Mouse (Mus musculus): ENCODE measurements around the gene P2rx2. TPM values are rescaled to one million over a fixed set of nuclear protein-coding genes. Genes with fewer than 3 reads are reported as not detected.

The P2rx2 gene
- polyA plus RNA-seq (2015; fragmentation: Nextera tagmentation; extraction: Ambion mirVana): 5.7 and 6.8 TPM in 2 replicates

- H3K36me3 ChIP-seq: no peaks in the 10 kb centered on the region
- peak within 1 kb of the TSS; percentile 51 for H3K4me3 ChIP-seq
- peaks cover 20% of the 10 kb centered on the region; the same call in 1 of the 2 replicates for H3K27me3 ChIP-seq
- no peaks in the 10 kb centered on the region for H3K9me3 ChIP-seq
- ATAC-seq (replicated peaks): peak; percentile 65
- H3K9ac ChIP-seq (replicated peaks): peak within 1 kb of the TSS; percentile 53
- H3K4me1 ChIP-seq: peaks cover 14% of the 10 kb centered on the region
- H3K4me2 ChIP-seq (replicated peaks): peak within 1 kb of the TSS; percentile 87
- H3K27ac ChIP-seq (replicated peaks): no peak within 1 kb of the TSS
- 1% methylated on average over 43 of the region's 43 CpGs for WGBS
Measured at GRCm38 (mm10) chr5:110342648-110343284, at the start of gene P2rx2. Gene P2rx2 (minus strand): TSS chr5:110343212.

GRCm38 (mm10) chr5:110392727-110393126 is 49.7 kb upstream of the P2rx2 start:
- Histone ChIP-seq H3K4me3 (no peak overlapping the region), H3K36me3 (no peaks in the 10 kb centered on the region), H3K27ac (replicated peaks) (no peak overlapping the region), H3K27me3 (no peaks in the 10 kb centered on the region), H3K4me2 (replicated peaks) (no peak overlapping the region), H3K9ac (replicated peaks) (no peak overlapping the region), H3K4me1 (peaks cover 6% of the 10 kb centered on the region), H3K9me3 (no peaks in the 10 kb centered on the region)
- WGBS: 71% methylated on average over 5 of the region's 5 CpGs
- ATAC-seq (replicated peaks): no peak

- Histone ChIP-seq H3K4me1 (peaks cover 15% of the 10 kb centered on the region), H3K4me3 (no peak overlapping the region), H3K9ac (replicated peaks) (no peak overlapping the region), H3K36me3 (no peaks in the 10 kb centered on the region), H3K27ac (replicated peaks) (no peak overlapping the region), H3K9me3 (no peaks in the 10 kb centered on the region), H3K27me3 (no peaks in the 10 kb centered on the region), H3K4me2 (replicated peaks) (no peak overlapping the region)
- no peak for ATAC-seq (replicated peaks)
- 86% methylated on average over 4 of the region's 4 CpGs for WGBS
Measured at GRCm38 (mm10) chr5:110390631-110391030, 47.6 kb upstream of the P2rx2 start.

DNA sequence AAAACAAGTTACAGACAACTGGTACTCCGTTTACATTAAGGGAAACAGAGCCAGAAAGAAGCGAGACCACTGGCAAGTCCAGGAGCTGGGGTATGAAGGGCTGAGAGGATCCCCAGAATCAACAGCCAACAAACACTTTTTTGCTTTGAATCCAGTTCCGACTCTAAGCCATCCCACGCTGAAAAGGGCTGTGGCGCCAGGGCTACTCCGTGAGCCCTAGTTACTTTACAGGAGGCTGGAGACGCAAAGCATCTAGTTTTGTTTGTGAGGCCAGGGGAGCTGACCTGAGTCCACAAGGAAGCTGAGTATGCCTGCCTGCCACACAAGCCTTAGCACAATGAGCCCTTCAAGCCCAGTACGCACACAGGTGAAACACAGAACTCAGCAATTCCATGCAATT is 44.3 kb upstream of the P2rx2 start:
- Histone ChIP-seq H3K4me2 (replicated peaks) (peak overlapping the region; percentile 48), H3K9ac (replicated peaks) (peak overlapping the region; percentile 79), H3K36me3 (no peaks in the 10 kb centered on the region), H3K9me3 (no peaks in the 10 kb centered on the region), H3K4me3 (peak overlapping the region; percentile 80), H3K4me1 (peaks cover 29% of the 10 kb centered on the region), H3K27me3 (no peaks in the 10 kb centered on the region), H3K27ac (replicated peaks) (0 out of 2 replicates have a peak overlapping the region, but pooled peaks have one; percentile 5)
- peak; percentile 27 for ATAC-seq (replicated peaks)
- 10% methylated on average over 8 of the region's 8 CpGs for WGBS

GRCm38 (mm10) chr5:110386371-110387330 is 43.6 kb upstream of the P2rx2 start:
- under 1% methylated on average over 90 of the region's 90 CpGs for WGBS
- H3K36me3 ChIP-seq: no peaks in the 10 kb centered on the region

GRCm38 (mm10) chr5:110385263-110385662 is 42.3 kb upstream of the P2rx2 start:
- no peaks in the 10 kb centered on the region for H3K36me3 ChIP-seq
- 38% methylated on average over 4 of the region's 4 CpGs for WGBS
- no peaks in the 10 kb centered on the region for H3K27me3 ChIP-seq
- H3K4me1 ChIP-seq: peaks cover 29% of the 10 kb centered on the region
- H3K9me3 ChIP-seq: no peaks in the 10 kb centered on the region
- no peak for ATAC-seq (replicated peaks)
- peak overlapping the region; percentile 48 for H3K4me2 ChIP-seq (replicated peaks)
- H3K27ac ChIP-seq (replicated peaks): no peak overlapping the region
- H3K9ac ChIP-seq (replicated peaks): peak overlapping the region; percentile 20; the same call in 1 of the 2 replicates
- H3K4me3 ChIP-seq: peak overlapping the region; percentile 80

More at GRCm38 (mm10) chr5:110386371-110387330, 43.6 kb upstream of the P2rx2 start:
- Histone ChIP-seq H3K9me3 (no peaks in the 10 kb centered on the region), H3K27ac (replicated peaks) (peak overlapping the region; percentile 66), H3K9ac (replicated peaks) (peak overlapping the region; percentile 79), H3K4me1 (peaks cover 29% of the 10 kb centered on the region), H3K4me2 (replicated peaks) (peak overlapping the region; percentile 48), H3K27me3 (no peaks in the 10 kb centered on the region), H3K4me3 (peak overlapping the region; percentile 80)
- peak; percentile 91 for ATAC-seq (replicated peaks)

DNA sequence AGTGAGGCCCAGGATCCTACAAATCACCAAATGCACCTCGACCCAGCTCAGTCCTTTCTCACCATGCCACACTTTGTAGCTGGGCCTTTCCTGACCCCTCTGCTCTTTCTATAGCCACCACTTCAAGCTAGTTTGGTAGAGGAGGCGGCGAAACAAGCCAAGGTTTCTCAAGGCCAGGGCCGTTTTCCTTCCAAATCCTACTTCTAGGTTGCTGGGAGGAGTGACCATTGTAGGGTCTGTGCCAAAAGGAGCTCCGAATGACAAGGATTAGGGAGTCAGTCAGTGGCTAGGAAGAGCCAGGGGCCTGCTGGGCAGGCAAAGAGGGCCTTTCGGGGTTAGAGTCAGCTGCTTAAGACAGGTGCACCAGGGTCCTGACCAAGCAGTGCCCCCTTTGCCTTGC is 41.5 kb upstream of the P2rx2 start:
- Histone ChIP-seq H3K27me3 (no peaks in the 10 kb centered on the region), H3K9me3 (no peaks in the 10 kb centered on the region), H3K9ac (replicated peaks) (peak overlapping the region; percentile 20; the same call in 1 of the 2 replicates), H3K36me3 (no peaks in the 10 kb centered on the region; the same call in 1 of the 2 replicates), H3K4me1 (peaks cover 29% of the 10 kb centered on the region), H3K4me2 (replicated peaks) (peak overlapping the region; percentile 48), H3K4me3 (no peak overlapping the region), H3K27ac (replicated peaks) (no peak overlapping the region)
- no peak for ATAC-seq (replicated peaks)
- WGBS: 54% methylated on average over 6 of the region's 6 CpGs

DNA sequence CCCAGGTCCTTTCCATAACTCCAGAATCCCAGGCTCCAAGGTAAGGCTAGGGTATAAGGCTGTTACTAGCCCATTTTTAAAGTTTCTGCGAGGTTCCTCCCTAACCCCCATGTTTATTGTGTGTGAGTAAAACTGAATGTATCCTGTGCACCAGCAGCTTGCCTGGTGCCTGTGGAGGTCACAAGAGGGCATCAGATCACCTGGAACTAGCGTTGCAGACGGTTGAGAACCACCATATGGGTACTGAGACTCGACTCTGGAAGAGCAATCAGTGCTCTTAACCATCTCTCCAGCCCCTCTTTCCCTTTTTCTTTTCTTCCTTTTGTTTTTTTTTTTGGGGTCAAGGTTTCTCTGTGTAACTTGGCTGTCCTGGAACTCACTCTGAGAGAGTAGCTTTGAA is 36.8 kb upstream of the P2rx2 start:
- Histone ChIP-seq H3K9me3 (no peaks in the 10 kb centered on the region), H3K4me2 (replicated peaks) (no peak overlapping the region), H3K4me1 (peaks cover 11% of the 10 kb centered on the region), H3K36me3 (peaks cover 39% of the 10 kb centered on the region), H3K27me3 (no peaks in the 10 kb centered on the region), H3K9ac (replicated peaks) (no peak overlapping the region), H3K4me3 (no peak overlapping the region), H3K27ac (replicated peaks) (no peak overlapping the region)
- ATAC-seq (replicated peaks): no peak
- WGBS: 96% methylated on average over 4 of the region's 4 CpGs

DNA sequence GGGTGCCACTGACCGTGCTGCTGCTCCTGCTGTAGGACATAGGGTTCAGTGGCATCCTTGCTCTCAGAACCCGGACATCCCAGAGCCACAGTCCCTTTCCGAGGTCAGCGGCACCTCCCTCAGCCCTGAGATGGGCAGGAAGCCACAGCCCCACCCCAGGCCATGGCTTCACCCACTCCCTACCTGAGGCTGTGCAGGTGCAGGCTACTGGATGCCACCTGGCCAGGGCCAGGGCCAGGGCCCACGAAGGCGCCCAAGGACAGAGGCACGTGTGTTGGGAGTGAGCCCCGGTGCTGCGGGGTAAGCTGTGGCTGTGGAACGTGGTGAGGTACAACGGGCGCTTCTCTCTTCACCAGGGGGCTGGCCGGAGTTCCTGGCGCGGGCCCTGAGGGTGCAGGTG is 36.1 kb upstream of the P2rx2 start:
- H3K9ac ChIP-seq (replicated peaks): no peak overlapping the region
- no peak overlapping the region for H3K4me3 ChIP-seq
- no peak for ATAC-seq (replicated peaks)
- no peak overlapping the region for H3K27ac ChIP-seq (replicated peaks)
- H3K27me3 ChIP-seq: no peaks in the 10 kb centered on the region
- peaks cover 46% of the 10 kb centered on the region for H3K36me3 ChIP-seq
- WGBS: 93% methylated on average over 15 of the region's 15 CpGs
- peaks cover 4% of the 10 kb centered on the region; the same call in 1 of the 2 replicates for H3K4me1 ChIP-seq
- no peak overlapping the region for H3K4me2 ChIP-seq (replicated peaks)
- H3K9me3 ChIP-seq: no peaks in the 10 kb centered on the region

GRCm38 (mm10) chr5:110378181-110378583 is 35.2 kb upstream of the P2rx2 start:
- 39% methylated on average over 20 of the region's 20 CpGs for WGBS
- no peak overlapping the region for H3K9ac ChIP-seq (replicated peaks)
- H3K27me3 ChIP-seq: no peaks in the 10 kb centered on the region
- H3K4me2 ChIP-seq (replicated peaks): no peak overlapping the region
- H3K9me3 ChIP-seq: no peaks in the 10 kb centered on the region
- ATAC-seq (replicated peaks): no peak
- H3K4me3 ChIP-seq: no peak overlapping the region
- peaks cover 55% of the 10 kb centered on the region for H3K36me3 ChIP-seq
- H3K27ac ChIP-seq (replicated peaks): no peak overlapping the region
- no peaks in the 10 kb centered on the region for H3K4me1 ChIP-seq

- no peak overlapping the region for H3K4me2 ChIP-seq (replicated peaks)
- ATAC-seq (replicated peaks): peak; percentile 47
- H3K4me1 ChIP-seq: no peaks in the 10 kb centered on the region
- H3K4me3 ChIP-seq: no peak overlapping the region
- peaks cover 59% of the 10 kb centered on the region for H3K36me3 ChIP-seq
- no peak overlapping the region for H3K27ac ChIP-seq (replicated peaks)
- H3K9me3 ChIP-seq: no peaks in the 10 kb centered on the region
- 53% methylated on average over 8 of the region's 8 CpGs for WGBS
- H3K9ac ChIP-seq (replicated peaks): no peak overlapping the region
- H3K27me3 ChIP-seq: no peaks in the 10 kb centered on the region
Measured at GRCm38 (mm10) chr5:110376802-110377433, 33.9 kb upstream of the P2rx2 start.

Data from forebrain, embryonic 15.5 days (tissue).